Mouse (Mus musculus) embryonic stem cell, embryonic (primary cell): Measurements from ENCODE around the gene Hspa4.

Experiments
- CTCF ChIA-PET, 4 experiments: fragments of 300-600 bp in 2 of 4; fragments of 350-600 bp in 2 of 4; sonication (Branson Sonifier 250); formaldehyde crosslinking; loops; one replicate each; lab custom pipeline; 2022; ENCODE audit warnings: inconsistent platforms in 2 of 4; lab: Charles Lee
- POLR2A ChIA-PET, 4 experiments: fragments of 300-600 bp in 2 of 4; fragments of 350-600 bp in 2 of 4; sonication (Branson Sonifier 250); formaldehyde crosslinking; loops; one replicate each; lab custom pipeline; 2022; ENCODE audit warnings: antibody characterized with exemption in 4 of 4, inconsistent platforms in 1 of 4; lab: Charles Lee

Gene Hspa4

GRCm38 (mm10) chr11:53249686-53250085, 50.6 kb downstream of the Hspa4 start:
- CTCF ChIA-PET = interaction anchor here (0.5 to 1.2 kb wide), 7 partner anchors 41 to 1561 kb away, joined by 3 to 4 read pairs (median 3); partner anchors contain the start of genes 0610009B22Rik (in 1 of the 4), Gm10447 (in 1 of the 4) and Shroom1 (in 1 of the 4)
- POLR2A ChIA-PET = interaction anchor here in 3 of 4 experiments (0.6 to 1.4 kb wide), 4 partner anchors 10 to 680 kb away, joined by 3 to 9 read pairs (median 4); partner anchors contain the start of gene Hspa4 (in 1 of the 3)

GRCm38 (mm10) chr11:53245561-53245960, 54.7 kb downstream of the Hspa4 start:
- CTCF ChIA-PET = interaction anchor here in 2 of 4 experiments (1.1 to 2.4 kb wide), 2 partner anchors 9 to 221 kb away, joined by 4 to 9 read pairs; no protein-coding TSS in a partner anchor
- POLR2A ChIA-PET = interaction anchor here in 3 of 4 experiments (0.6 to 3.0 kb wide), 6 partner anchors 9 to 74 kb away, joined by 3 to 15 read pairs (median 3); no protein-coding TSS in a partner anchor

- POLR2A ChIA-PET = interaction anchor here in 2 of 4 experiments (0.6 to 3.0 kb wide), 4 partner anchors 12 to 225 kb away, joined by 3 to 15 read pairs (median 5); no protein-coding TSS in a partner anchor
- CTCF ChIA-PET = interaction anchor here (0.6 to 2.4 kb wide), 10 partner anchors 11 to 813 kb away, joined by 3 to 9 read pairs (median 4); no protein-coding TSS in a partner anchor
These were observed 57.1 kb downstream of the Hspa4 start for GRCm38 (mm10) chr11:53243199-53243598.

GRCm38 (mm10) chr11:53233590-53233989, 66.7 kb downstream of the Hspa4 start:
- CTCF ChIA-PET = no interaction called here
- POLR2A ChIA-PET = no interaction called here

- ChIA-PET CTCF (no interaction called here), POLR2A (no interaction called here)
These were observed 68.4 kb downstream of the Hspa4 start for GRCm38 (mm10) chr11:53231836-53232235.

GRCm38 (mm10) chr11:53229011-53229410, 71.2 kb downstream of the Hspa4 start:
- ChIA-PET CTCF (no interaction called here), POLR2A (interaction anchor here in 1 of 4 experiments (1.5 kb wide), 1 partner anchor 7 kb away, joined by 4 read pairs; no protein-coding TSS in a partner anchor)

- CTCF ChIA-PET = no interaction called here
- POLR2A ChIA-PET = no interaction called here
These were observed 89.4 kb downstream of the Hspa4 start for GRCm38 (mm10) chr11:53210876-53211275.
